Mouse (Mus musculus) c-Kit-positive CD71-positive TER-119-negative erythroid progenitor cells, embryonic 14.5 days (primary cell): ENCODE measurements at regions not wholly inside any gene's neighbourhood (a gene's known extent, or its start where the extent isn't known, plus 50 kb on each side); places are given as distances from the start of the nearest gene placed in this dataset.

ENCODE experiments used
- DNase-seq: peaks from one replicate; pipeline ENCODE4 v3.0.0-alpha.2; 2013; ENCODE audit warnings: low read depth

DNA sequence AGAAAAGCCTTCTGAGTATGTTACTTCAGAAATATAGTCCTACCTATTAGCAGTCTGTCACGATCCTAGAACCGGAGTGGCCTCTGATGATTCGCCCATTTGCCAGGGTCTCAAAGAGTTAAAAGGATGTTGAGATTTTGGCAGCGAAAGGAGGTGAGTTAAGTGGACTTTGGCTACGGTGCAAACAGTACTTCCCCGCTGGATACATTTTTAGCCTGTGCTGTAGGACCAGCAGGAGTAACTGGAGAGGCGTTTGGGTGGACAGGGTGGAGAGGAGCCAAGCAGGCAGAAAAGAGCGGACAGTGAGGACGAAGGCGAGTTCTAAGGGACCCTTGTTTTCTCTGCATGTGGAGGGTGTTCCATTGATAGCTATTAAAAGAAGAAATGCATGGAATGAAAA, 76.6 kb upstream of the Mkln1 start:
- DNase-seq: no peak

DNA sequence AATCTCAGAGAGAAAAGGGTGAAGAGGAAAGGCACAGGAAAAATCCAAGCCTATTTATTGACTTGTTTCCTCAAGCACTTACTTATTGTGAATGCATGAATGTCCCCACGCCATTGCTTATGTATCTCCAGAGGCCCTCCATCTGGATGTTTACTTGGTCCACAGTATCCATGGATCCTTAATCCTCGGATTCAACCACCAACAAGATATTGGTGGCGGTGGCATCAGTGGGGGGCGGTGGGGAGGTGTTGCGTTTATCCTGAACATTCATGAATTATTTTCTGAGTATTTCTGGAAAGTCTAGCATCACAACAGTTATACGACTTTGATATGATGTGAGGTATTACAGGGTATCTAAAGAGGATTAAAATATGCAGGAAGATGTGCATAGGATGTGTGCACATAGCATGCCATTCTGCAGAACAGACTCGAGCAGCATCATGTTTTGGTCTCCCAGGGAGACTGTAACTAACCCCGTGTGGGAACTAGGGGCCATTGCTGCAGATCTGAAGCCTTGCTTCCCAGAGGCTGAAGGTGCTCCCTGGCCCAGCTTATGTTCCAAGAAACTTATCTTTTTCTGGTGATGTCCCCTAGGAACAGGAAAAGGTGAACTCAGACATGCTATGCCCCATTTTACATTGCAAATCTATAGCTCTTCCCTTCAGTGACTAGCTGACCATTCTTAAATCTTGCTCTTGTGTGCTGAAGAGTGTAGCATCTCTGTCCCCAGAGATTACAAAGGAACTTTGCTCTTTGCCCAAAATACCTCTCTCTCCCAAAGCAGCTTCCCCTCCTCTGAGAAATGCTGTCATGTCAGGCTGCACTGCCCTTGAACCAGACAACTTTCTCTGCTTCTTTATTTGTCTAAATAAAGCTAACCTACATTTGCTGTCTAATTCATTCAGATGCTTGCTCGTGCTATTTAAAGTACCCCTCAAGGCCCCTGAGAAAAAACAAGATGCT, 75.0 kb upstream of the Mkln1 start:
- DNase-seq: no peak

DNA sequence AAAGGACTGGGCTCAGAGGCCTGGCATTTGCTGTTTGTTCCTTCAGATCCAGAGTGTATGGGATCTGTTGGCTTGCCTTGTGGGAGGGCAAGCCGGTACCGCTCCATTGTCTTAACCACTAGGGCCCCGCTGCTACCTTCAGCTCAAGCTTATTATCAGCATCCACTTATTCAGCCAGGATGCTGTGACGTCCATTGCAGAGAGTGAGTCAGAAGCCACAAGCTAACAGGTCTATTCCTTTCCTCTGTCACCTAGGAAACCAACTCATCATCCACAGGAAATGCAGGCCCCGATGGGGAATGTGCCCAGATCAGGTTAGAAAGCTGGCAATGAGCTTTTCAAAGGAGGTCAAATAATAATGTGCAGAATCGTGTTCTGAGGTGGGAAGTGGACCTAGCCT, 73.8 kb upstream of the Mkln1 start:
- DNase-seq: no peak

- no peak for DNase-seq
Measured at GRCm38 (mm10) chr6:31325621-31326020, 72.9 kb upstream of the Mkln1 start.

- no peak for DNase-seq
Measured at GRCm38 (mm10) chr6:31330327-31330726, 68.2 kb upstream of the Mkln1 start.

DNA sequence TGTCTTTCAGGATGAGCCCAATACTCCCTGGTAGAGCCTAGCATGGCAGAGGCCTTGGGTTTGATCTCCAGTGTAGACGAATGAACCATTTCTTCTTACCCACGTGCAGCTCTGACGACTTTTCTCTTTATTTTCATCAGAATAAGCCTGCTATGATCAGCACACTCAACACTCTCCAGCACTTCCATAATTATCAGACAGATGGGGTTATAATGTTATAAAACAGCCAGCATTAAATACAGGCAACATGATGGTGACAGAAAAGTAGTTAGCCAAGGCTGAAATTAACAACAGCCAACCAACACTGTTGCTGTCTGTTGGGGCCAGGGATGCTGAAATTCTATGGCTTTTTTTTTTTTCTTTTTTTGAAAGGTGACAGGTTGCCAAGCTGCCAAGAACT, 67.7 kb upstream of the Mkln1 start:
- DNase-seq: no peak

- no peak for DNase-seq
Measured at GRCm38 (mm10) chr6:31332254-31332653, 66.3 kb upstream of the Mkln1 start.

GRCm38 (mm10) chr6:31332714-31333113, 65.8 kb upstream of the Mkln1 start:
- DNase-seq: no peak

DNA sequence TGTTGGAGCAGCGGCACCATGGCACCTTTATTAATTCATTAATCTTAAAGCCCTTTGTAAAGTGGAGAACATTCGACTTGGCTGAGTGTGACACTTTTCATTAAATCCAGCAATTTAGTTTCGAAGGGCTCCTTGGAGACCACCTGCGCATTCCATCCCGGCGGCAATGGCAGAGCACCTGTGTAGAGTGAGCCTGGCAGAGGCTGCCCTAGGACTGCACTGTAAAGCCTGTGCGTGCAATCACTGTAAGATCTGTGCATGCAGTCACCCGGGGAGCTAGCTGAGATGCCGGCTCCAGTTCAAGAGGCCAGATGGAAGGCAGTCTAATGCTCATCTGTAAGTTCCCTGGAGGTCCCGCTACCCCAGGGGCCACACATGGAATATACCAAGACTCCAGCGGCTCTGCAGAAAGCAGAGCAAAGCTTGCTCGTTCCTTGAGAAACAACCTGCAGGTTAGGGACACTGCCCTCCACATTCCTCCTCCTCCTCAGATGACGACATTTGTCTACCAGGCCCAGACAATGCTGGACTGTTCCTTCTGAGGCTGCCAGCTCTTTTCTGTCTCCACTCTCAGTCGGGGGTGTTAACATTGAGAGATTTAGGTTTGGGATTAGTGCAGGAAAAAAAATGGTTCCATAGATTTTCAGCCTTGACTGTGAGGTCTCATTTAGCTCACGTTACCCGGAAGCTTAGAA, 65.2 kb upstream of the Mkln1 start:
- DNase-seq: no peak

- DNase-seq: no peak
Measured at GRCm38 (mm10) chr6:31334086-31334485, 64.4 kb upstream of the Mkln1 start.

- DNase-seq: no peak
Measured at GRCm38 (mm10) chr6:31339122-31339947, 59.2 kb upstream of the Mkln1 start.

GRCm38 (mm10) chr6:31339948-31340250, 58.6 kb upstream of the Mkln1 start:
- no peak for DNase-seq

GRCm38 (mm10) chr6:31345366-31346084, 53.0 kb upstream of the Mkln1 start:
- DNase-seq: no peak

GRCm38 (mm10) chr6:31348333-31348732, 50.2 kb upstream of the Mkln1 start:
- DNase-seq: no peak
